Mouse (Mus musculus) C2C12 (cell line): ENCODE measurements around the gene Lmod3. TPM values are rescaled to one million over a fixed set of nuclear protein-coding genes. Genes with fewer than 3 reads are reported as not detected.

Experiments used
- H3K27me3 ChIP-seq: one replicate; pipeline ENCODE4 v1.6.1; 2011; ENCODE audit not compliant: control insufficient read depth, insufficient read depth, insufficient read length
- H3K36me3 ChIP-seq: one replicate; pipeline ENCODE4 v1.6.1; 2011; ENCODE audit not compliant: control insufficient read depth, insufficient read depth
- H3K4me3 ChIP-seq: one replicate; pipeline ENCODE4 v1.5.1; 2011; ENCODE audit warnings: mild to moderate bottlenecking, control low read depth; ENCODE audit not compliant: poor library complexity, insufficient read depth, severe bottlenecking
- H3K79me2 ChIP-seq: one replicate; pipeline ENCODE4 v1.6.1; 2011; ENCODE audit not compliant: control insufficient read depth, insufficient read depth
- H3K79me3 ChIP-seq: one replicate; pipeline ENCODE4 v1.6.1; 2011; ENCODE audit warnings: low read depth, control low read depth
- H3ac ChIP-seq: one replicate; pipeline ENCODE3; 2011; ENCODE audit warnings: low read depth; ENCODE audit not compliant: control insufficient read depth, insufficient read length
- CEBPB ChIP-seq: IDR thresholded peaks from one replicate; pipeline ENCODE4 v1.6.1; 2011; ENCODE audit warnings: low read depth, mild to moderate bottlenecking, control low read depth, moderate library complexity
- CTCF ChIP-seq: IDR thresholded peaks from one replicate; pipeline ENCODE4 v1.5.1; 2011; ENCODE audit not compliant: control insufficient read depth, insufficient read depth, insufficient read length
- FOSL1 ChIP-seq: IDR thresholded peaks from one replicate; pipeline ENCODE4 v1.8.0; 2011; ENCODE audit warnings: mild to moderate bottlenecking, low read length; ENCODE audit not compliant: poor library complexity, insufficient read depth, severe bottlenecking
- MAX ChIP-seq: IDR thresholded peaks from one replicate; pipeline ENCODE4 v1.6.1; 2011; ENCODE audit warnings: mild to moderate bottlenecking, control low read depth
- MYOD1 ChIP-seq: IDR thresholded peaks from one replicate; pipeline ENCODE4 v1.6.1; 2011; ENCODE audit warnings: low read depth; ENCODE audit not compliant: control insufficient read depth, insufficient read length
- MYOG ChIP-seq: IDR thresholded peaks from one replicate; pipeline ENCODE4 v1.6.1; 2011; ENCODE audit not compliant: control insufficient read depth, insufficient read length; ENCODE audit errors: extremely low read depth
- USF1 ChIP-seq: IDR thresholded peaks from one replicate; pipeline ENCODE4 v1.6.1; 2011; ENCODE audit warnings: low read depth, mild to moderate bottlenecking, control low read depth, moderate library complexity
- polyA plus RNA-seq: library from polyadenylated mRNA; unstranded; fragments of >200 nt; fragmentation: generic; extraction: Trizol; gene quantifications from one replicate; pipeline ENCODE4 v1.2.1, GENCODE M21; 2012; ENCODE audit warnings: missing spikeins

Lmod3 gene
- polyA plus RNA-seq, 1 experiment = 0.36 TPM

DNA sequence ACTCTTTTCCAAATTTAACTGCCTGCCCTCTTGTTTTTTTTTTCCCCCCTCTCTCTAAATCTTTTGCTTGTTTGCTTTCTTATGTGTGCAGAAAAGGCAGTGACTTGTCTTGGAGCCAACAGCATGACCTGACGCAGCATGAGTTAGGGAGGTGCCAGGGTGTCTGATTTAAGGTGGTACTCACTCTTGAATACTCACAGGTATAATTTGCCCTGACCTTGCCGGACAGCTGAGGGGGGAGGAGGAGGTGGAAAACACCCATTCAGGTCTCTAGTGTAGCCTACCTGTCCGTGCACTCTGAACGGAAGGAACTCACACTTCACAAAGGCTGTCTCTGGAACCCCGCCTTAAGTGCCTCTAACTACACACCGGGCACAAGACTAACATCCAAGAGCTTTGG lies 26.3 kb upstream of the Lmod3 start:
- H3K4me3 ChIP-seq = no peak overlapping the region
- no peaks in the 10 kb centered on the region for H3K79me2 ChIP-seq
- no peak overlapping the region for H3ac ChIP-seq
- H3K79me3 ChIP-seq = no peaks in the 10 kb centered on the region
- TF ChIP-seq CEBPB (no peak), MYOG (no peak), USF1 (no peak), CTCF (no peak), FOSL1 (no peak), MYOD1 (no peak), MAX (no peak)
- peaks cover 25% of the 10 kb centered on the region for H3K27me3 ChIP-seq
- H3K36me3 ChIP-seq = no peaks in the 10 kb centered on the region

DNA sequence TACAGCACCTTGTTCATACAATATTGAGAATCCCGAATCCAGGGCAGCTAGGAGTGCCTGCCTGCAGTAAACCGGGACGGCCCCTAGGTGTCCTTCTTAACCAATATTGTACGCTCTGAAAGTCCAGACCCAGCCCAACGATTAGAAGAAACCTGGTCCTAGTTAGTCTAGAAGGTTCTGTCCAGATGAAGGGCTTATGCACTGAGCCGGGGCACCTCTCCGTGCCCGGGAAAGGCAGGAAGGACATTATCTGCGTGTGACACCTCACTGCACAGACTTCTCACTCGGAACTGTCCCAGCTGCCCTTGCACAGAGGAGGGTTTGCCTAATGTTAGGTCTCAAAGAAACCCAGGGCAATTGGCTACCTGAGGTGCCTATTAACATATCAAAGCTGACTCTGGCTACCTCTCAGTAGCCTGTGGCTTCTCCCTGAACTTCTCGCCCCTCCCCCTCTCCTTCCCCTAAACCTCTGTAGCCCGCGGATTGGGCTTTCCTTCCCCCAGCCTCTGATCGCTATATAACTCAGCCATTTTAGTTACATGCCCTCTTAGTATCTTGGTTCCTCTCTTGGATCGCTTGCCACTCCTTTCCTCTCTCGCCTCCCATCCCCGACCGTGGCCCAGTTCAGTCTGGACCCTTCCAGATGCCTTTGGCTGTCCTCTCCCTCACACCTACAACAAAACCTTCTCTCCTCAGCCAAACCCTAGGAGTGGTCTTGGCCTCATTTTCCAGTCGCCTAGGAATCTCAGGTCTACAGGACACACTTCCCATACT lies 25.6 kb upstream of the Lmod3 start:
- H3K27me3 ChIP-seq = peaks cover 28% of the 10 kb centered on the region
- TF ChIP-seq CTCF = peak; percentile 68
- no peak for TF ChIP-seq MAX
- no peaks in the 10 kb centered on the region for H3K79me2 ChIP-seq
- H3K4me3 ChIP-seq = no peak overlapping the region
- H3K79me3 ChIP-seq = no peaks in the 10 kb centered on the region
- H3K36me3 ChIP-seq = no peaks in the 10 kb centered on the region
- H3ac ChIP-seq = peak overlapping the region; percentile 1

DNA sequence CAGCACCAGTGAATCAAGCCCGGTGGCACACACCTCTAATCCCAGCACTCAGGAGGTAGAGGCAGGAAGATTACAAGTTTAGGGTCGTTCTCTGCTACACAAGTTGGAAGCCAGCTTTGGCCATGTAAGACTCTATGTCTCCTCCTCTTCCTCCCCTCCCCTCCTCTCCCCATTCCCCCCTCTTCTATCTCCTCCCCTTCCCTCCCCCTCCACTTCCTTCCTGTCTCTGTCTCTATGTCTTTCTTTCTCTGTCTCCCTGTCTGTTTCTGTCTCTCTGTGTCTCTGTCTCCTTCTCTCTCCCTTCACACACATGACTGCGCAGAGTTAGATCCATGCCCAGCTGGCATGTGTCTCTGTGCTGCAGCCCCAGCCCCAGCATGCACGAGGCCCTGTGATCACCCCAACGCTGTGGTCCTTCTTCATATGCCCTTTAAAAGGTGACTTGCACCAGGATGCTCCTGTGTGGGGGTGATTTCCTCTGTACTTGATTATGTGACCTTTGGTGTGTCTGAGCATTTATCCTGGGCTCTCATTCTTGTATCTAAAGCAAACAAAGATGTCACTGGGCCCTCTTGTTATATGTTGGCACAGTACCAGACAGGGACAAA lies 24.4 kb upstream of the Lmod3 start:
- no peaks in the 10 kb centered on the region for H3K79me2 ChIP-seq
- no peaks in the 10 kb centered on the region for H3K79me3 ChIP-seq
- peaks cover 31% of the 10 kb centered on the region for H3K27me3 ChIP-seq
- no peak overlapping the region for H3K4me3 ChIP-seq
- H3K36me3 ChIP-seq = no peaks in the 10 kb centered on the region
- TF ChIP-seq MYOG = no peak
- no peak for TF ChIP-seq CEBPB
- TF ChIP-seq CTCF = no peak
- no peak for TF ChIP-seq MAX
- H3ac ChIP-seq = no peak overlapping the region

DNA sequence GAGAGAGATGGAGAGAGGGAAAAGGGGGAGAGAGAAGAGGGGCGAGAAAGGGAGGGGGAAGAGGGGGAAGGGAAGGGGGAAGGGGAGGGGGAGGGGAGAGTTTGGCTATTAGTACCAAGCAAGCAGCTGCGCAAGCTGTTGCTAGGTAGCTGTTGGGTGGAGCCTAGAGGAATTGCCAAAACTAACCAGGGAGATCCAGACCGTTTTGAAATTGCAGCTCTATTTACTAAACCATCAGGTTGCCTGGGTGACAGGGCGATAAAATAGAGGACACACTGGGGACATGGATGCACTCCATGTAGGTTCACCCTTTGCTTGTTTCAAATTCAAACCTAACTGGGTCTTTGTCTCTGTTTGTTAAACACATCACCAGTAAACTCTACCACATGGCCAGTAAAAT lies 23.8 kb upstream of the Lmod3 start:
- Histone ChIP-seq H3ac (no peak overlapping the region), H3K27me3 (peaks cover 26% of the 10 kb centered on the region), H3K79me2 (no peaks in the 10 kb centered on the region), H3K4me3 (no peak overlapping the region), H3K36me3 (no peaks in the 10 kb centered on the region), H3K79me3 (no peaks in the 10 kb centered on the region)
- TF ChIP-seq MYOD1 (no peak), MYOG (no peak), CEBPB (no peak), USF1 (no peak), MAX (no peak), FOSL1 (no peak), CTCF (no peak)

DNA sequence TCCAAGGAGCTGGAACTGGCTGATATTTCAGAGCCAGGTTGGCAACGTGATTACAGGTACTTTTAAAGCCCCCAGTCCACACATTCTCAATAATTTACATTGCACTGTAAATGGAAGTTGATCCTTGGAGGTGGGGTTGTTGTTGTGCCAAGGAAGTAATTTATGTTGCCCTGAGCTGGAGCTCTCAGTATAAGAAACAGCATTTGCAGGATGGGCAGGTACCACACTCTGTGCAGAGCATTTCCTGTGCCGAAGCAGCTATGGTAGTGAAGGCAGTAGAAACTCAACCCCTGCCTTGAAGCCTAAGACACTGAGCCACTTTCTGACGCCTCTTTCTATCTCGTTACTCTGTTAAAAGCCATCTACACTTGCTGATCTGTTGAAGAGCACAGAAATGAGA lies 23.2 kb upstream of the Lmod3 start:
- H3K4me3 ChIP-seq = no peak overlapping the region
- H3K27me3 ChIP-seq = peaks cover 26% of the 10 kb centered on the region
- no peaks in the 10 kb centered on the region for H3K36me3 ChIP-seq
- TF ChIP-seq CTCF (no peak), MYOD1 (no peak), USF1 (no peak), MAX (no peak), MYOG (no peak)
- H3ac ChIP-seq = no peak overlapping the region
- H3K79me2 ChIP-seq = no peaks in the 10 kb centered on the region
- no peaks in the 10 kb centered on the region for H3K79me3 ChIP-seq

DNA sequence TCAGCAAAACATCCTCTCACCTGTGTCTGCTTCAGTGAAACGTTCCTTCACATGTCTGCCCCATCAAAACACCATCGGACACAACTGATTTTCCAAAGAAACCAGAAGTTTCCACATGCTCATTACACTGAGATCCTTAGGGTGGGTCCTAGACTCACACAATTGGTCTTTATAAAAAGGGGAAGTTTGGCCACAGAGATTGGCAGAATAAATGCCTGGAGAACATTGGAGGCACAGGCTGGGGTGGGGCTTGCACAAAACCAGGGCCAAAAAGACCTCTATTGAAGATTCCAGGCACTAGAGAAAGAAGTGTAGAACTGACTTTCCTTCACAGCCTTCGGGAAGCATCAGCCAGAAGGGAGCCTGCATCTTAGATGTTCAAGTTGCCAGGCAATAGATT lies 21.2 kb upstream of the Lmod3 start:
- TF ChIP-seq USF1 = no peak
- TF ChIP-seq MAX = no peak
- TF ChIP-seq MYOG = no peak
- TF ChIP-seq CEBPB = no peak
- no peak for TF ChIP-seq FOSL1
- no peak for TF ChIP-seq MYOD1
- no peak for TF ChIP-seq CTCF
- H3K36me3 ChIP-seq = no peaks in the 10 kb centered on the region
- H3ac ChIP-seq = no peak overlapping the region
- H3K79me3 ChIP-seq = no peaks in the 10 kb centered on the region
- H3K4me3 ChIP-seq = no peak overlapping the region
- H3K79me2 ChIP-seq = no peaks in the 10 kb centered on the region
- H3K27me3 ChIP-seq = peaks cover 11% of the 10 kb centered on the region
